Mouse (Mus musculus): Measurements from ENCODE around the gene Vipr1.

DNA sequence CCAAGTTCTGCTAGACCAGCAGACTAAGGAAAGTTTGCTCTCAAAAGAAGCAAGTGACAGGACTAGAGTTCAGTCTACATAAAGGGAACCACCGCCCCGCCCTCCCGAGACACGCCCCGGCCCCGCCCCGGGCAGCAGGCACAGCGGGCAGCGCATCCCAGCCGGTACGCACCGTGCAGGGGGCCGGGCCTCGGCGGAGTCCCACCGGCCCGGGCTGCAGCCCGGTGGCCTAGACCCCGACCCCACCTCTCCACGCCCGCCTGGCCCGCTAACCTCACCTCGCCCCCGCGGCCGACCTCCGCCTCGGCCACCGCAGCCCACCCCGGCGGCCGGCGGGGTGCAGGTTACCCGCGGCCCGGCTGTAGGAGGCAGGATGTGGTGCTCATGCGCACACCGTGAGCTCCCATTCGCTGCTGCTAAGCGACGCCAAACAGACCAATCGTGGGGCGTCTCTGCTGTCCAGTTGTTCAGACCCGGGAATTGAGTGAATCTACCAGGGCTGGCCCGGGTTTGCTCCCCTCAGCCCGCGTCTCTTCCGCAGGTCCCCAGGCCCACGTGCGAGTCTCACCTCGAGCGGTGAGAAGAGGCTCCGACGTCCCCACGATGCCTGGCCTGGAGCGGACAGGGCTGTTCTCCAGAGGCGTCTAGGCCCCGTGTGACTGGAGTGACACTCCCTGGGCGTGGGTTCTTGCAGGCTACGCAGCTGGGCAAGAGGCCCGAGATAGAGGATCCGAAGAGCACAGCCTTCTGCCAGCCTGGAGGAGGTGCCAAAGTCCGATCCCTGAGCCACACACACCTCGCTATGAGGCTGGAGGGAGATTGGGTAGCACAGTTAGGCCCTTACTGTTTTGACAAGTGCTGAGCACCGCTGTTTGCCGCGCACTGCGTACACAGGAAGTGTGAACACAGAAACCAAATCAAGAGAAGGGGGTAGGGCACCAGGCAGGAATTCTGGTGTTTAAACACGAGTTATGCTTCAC lies 62.4 kb downstream of the Vipr1 start, which contains the start of gene Sec22c:
- TF ChIP-seq CTCF (IDR thresholded peaks at IDR 0.05; ENCODE audit: extremely low read depth, insufficient read depth, insufficient read length, insufficient replicate concordance) = no peak
- TF ChIP-seq POLR2A (IDR thresholded peaks at IDR 0.05; ENCODE audit: low read depth, low read length) = 0 out of 2 replicates have a peak, but pooled peaks have one; percentile 2

All from spleen, adult 2 months (tissue).